Mouse (Mus musculus): ENCODE results near the gene Kcnk13.

DNA sequence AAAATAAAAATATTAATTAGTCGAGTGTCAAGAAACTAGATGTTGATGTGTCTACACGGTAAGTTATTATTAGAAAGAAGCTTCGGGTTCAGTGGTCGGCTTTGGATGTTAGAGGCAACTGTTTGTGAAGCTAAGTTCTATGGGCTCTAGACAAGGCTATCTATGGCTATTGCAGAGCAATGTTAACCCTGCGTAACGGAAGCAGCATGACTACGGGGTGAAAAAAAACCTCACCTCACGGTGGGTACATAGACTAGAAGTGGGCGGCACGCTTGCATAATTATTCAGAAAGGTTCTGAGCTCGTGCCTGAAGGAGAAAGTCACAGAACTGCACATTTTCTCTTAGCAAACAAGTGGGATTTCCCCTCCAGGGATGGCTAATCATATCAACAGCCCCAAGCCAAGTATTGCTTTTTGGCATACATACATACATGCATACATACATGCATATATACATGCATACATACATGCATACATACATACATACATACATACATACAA lies 28.1 kb downstream of the Kcnk13 start:
- TF ChIP-seq CTCF (IDR thresholded peaks at IDR 0.05; ENCODE audit: extremely low read depth, insufficient read length, insufficient replicate concordance, low read depth, low read length) (no peak), POLR2A (IDR thresholded peaks at IDR 0.05; ENCODE audit: low read depth, low read length) (no peak)

Measured in small intestine, adult 2 months (tissue).